Mouse (Mus musculus) kidney, adult 9 months (tissue): ENCODE data around the gene Grb2.

Experiments used
- DNase-seq: peaks from one replicate; pipeline ENCODE4 v3.0.0; 2022

The Grb2 gene

GRCm38 (mm10) chr11:115708209-115708876, at the start of gene Grb2:
Grb2 (minus strand) TSS chr11:115708597.
- peak; percentile 97 for DNase-seq

- DNase-seq = peak; percentile 31
Observed at GRCm38 (mm10) chr11:115753485-115753884, 45.1 kb upstream of the Grb2 start.

GRCm38 (mm10) chr11:115752653-115753052, 44.3 kb upstream of the Grb2 start:
- DNase-seq = peak; percentile 52

GRCm38 (mm10) chr11:115751725-115752124, 43.3 kb upstream of the Grb2 start:
- DNase-seq = no peak

GRCm38 (mm10) chr11:115749834-115750233, 41.4 kb upstream of the Grb2 start:
- DNase-seq = no peak

GRCm38 (mm10) chr11:115747351-115747750, 39.0 kb upstream of the Grb2 start:
- DNase-seq = no peak

- peak; percentile 54 for DNase-seq
Observed at GRCm38 (mm10) chr11:115746762-115747161, 38.4 kb upstream of the Grb2 start.

- DNase-seq = no peak
Observed at GRCm38 (mm10) chr11:115746109-115746508, 37.7 kb upstream of the Grb2 start.

GRCm38 (mm10) chr11:115744385-115744784, 36.0 kb upstream of the Grb2 start:
- no peak for DNase-seq

- no peak for DNase-seq
Observed at GRCm38 (mm10) chr11:115742926-115743325, 34.5 kb upstream of the Grb2 start.

GRCm38 (mm10) chr11:115741070-115741469, 32.7 kb upstream of the Grb2 start:
- peak; percentile 65 for DNase-seq

GRCm38 (mm10) chr11:115738275-115738885, 30.0 kb upstream of the Grb2 start:
- DNase-seq = no peak

GRCm38 (mm10) chr11:115737608-115738208, 29.3 kb upstream of the Grb2 start:
- no peak for DNase-seq

- DNase-seq = peak; percentile 76
Observed at GRCm38 (mm10) chr11:115734041-115734686, 25.8 kb upstream of the Grb2 start.

GRCm38 (mm10) chr11:115723231-115723630, 14.8 kb upstream of the Grb2 start:
- DNase-seq = peak; percentile 67

- DNase-seq = peak; percentile 94
Observed at GRCm38 (mm10) chr11:115722638-115723037, 14.2 kb upstream of the Grb2 start.

- no peak for DNase-seq
Observed at GRCm38 (mm10) chr11:115717660-115718390, 9.4 kb upstream of the Grb2 start.

GRCm38 (mm10) chr11:115716410-115717338, 8.3 kb upstream of the Grb2 start:
- peak; percentile 74 for DNase-seq

GRCm38 (mm10) chr11:115714491-115714890, 6.1 kb upstream of the Grb2 start:
- DNase-seq = peak; percentile 80

GRCm38 (mm10) chr11:115713447-115713846, 5.0 kb upstream of the Grb2 start:
- no peak for DNase-seq

GRCm38 (mm10) chr11:115712674-115713298, 4.4 kb upstream of the Grb2 start:
- DNase-seq = no peak
